In genomic region chr9:88718140-88718539, GRCm38 (mm10) we compare ENCODE assay signal across 9 mouse cellular contexts. TPM values are rescaled to one million over a fixed set of nuclear protein-coding genes. Genes with fewer than 3 reads are reported as not detected.
DNase-seq lines count a peak whose midpoint lies in the region; ATAC-seq and TF ChIP-seq lines count a peak whose summit lies in the region.
"Not testable (repeated sequence)": the region's sequence is repeated elsewhere in the genome, so short reads cannot be mapped to it uniquely, and the experiment has no call there.
"Had no signal": no experiment of that assay in that cellular context is flagged by ENCODE, and none has a peak within 500 bp of the region (broad histone marks: within the 10 kb centered on the region; RNA-seq: fewer than 3 reads in every experiment).

No protein-coding gene starts in this region.

- H3K4me1 ChIP-seq in intestine, postnatal 0 days (replicated peaks; ENCODE audit: control insufficient read depth, insufficient read depth, low read length), result not testable (repeated sequence)

- intact Hi-C loops in gastrocnemius, postnatal 14 days (cut with DNase I; ENCODE audit: low total_unique reads); left cerebral cortex, postnatal 4 days (cut with DNase I): not testable (repeated sequence)

- H3K79me2 ChIP-seq in macrophage (ENCODE audit: inconsistent target), result peaks cover 46% of the 10 kb centered on the region

- peak; percentile 48 for TF ChIP-seq CTCF in intestine, postnatal 0 days (IDR thresholded peaks at IDR 0.05; ENCODE audit: low read depth)

- H3K9me3 ChIP-seq in intestine, postnatal 0 days (ENCODE audit: control insufficient read depth), result not testable (repeated sequence)

- H3K4me3 ChIP-seq in intestine, postnatal 0 days (ENCODE audit: low read depth, low read length), result not testable (repeated sequence)
- peak overlapping the region; percentile 46; the same call in 1 of the 2 replicates for H3K4me3 ChIP-seq in macrophage (ENCODE audit: inconsistent target)

- DNase-seq in adrenal gland, adult (ENCODE audit: inconsistent age in 2 of 2, low spot score in 1 of 2), result peak; percentile 38 to 72
- DNase-seq in cerebellum, postnatal 25 days, result peak; percentile 71 to 81
- DNase-seq in gastrocnemius, postnatal 14 days, result peak; percentile 22
- DNase-seq in left cerebral cortex, postnatal 4 days, result peak; percentile 68
- DNase-seq in retina, postnatal 1 day, result peak; percentile 14

- H3K36me3 ChIP-seq in intestine, postnatal 0 days (ENCODE audit: control insufficient read depth, insufficient read depth); macrophage (ENCODE audit: inconsistent target): not testable (repeated sequence)

- H3K9ac ChIP-seq in intestine, postnatal 0 days (ENCODE audit: low read depth, low read length), result not testable (repeated sequence)

- H3K27ac ChIP-seq in intestine, postnatal 0 days (ENCODE audit: low read depth, low read length), result not testable (repeated sequence)
- H3K27ac ChIP-seq in macrophage, result peak overlapping the region; percentile 74

- not testable (repeated sequence) for H3K4me2 ChIP-seq in intestine, postnatal 0 days (replicated peaks; ENCODE audit: low read depth)

- not testable (repeated sequence) for ATAC-seq in intestine, postnatal 0 days

- not testable (repeated sequence) for H3K27me3 ChIP-seq in intestine, postnatal 0 days (replicated peaks; ENCODE audit: control insufficient read depth, insufficient read depth, low read length)

- WGBS in intestine, postnatal 0 days, result 34% methylated on average over 2 of the region's 2 CpGs
- no CpG with 5 or more reads among the region's 2 CpGs for WGBS in macrophage (ENCODE audit: missing documents)

RNA-seq across cellular contexts. Expression of gene Mthfsl, which starts 2.0 kb away (rescaled TPM):
- 10 to 100 TPM; 10.6 to 11.6 TPM for total RNA-seq in gastrocnemius, postnatal 14 days (2021)
- 51.1 and 53.3 TPM in 2 replicates for polyA plus RNA-seq in intestine, postnatal 0 days (2015; fragmentation: Nextera tagmentation; extraction: Ambion mirVana)
- 10 to 100 TPM; 30.9 to 33.3 TPM for total RNA-seq in left cerebral cortex, postnatal 4 days (2021)
- total RNA-seq in macrophage (2018; cell fraction: chromatin; rRNA removed), result 100 to 1,000 TPM; 128 to 749 (median 292) TPM
- total RNA-seq in macrophage (2018; cell fraction: cytosol; rRNA removed), result 100 to 1,000 TPM; 139 to 214 (median 164) TPM
- total RNA-seq in macrophage (2018; cell fraction: nucleus; rRNA removed), result 100 to 1,000 TPM; 122 to 689 (median 264) TPM
- polyA plus RNA-seq in macrophage (2018), result 105 to 118 TPM (median 111 TPM) in 3 replicates

RNA-seq across cellular contexts. Expression of gene Bcl2a1d, which starts 13.6 kb away (rescaled TPM):
- total RNA-seq in gastrocnemius, postnatal 14 days (2021), result not detected
- polyA plus RNA-seq in intestine, postnatal 0 days (2015; fragmentation: Nextera tagmentation; extraction: Ambion mirVana), result 1.6 and 2.4 TPM in 2 replicates
- not detected for total RNA-seq in left cerebral cortex, postnatal 4 days (2021)
- total RNA-seq in macrophage (2018; cell fraction: chromatin; rRNA removed), result 100 to 1,000 TPM in 17 of 26 experiments, 10 to 100 TPM in 6, 1 to 10 TPM in 3; 4.8 to 661 (median 144) TPM
- 100 to 1,000 TPM in 18 of 26 experiments, 10 to 100 TPM in 8; 13.6 to 635 (median 167) TPM for total RNA-seq in macrophage (2018; cell fraction: cytosol; rRNA removed)
- 100 to 1,000 TPM in 23 of 26 experiments, 10 to 100 TPM in 2, 1 to 10 TPM in 1; 8.9 to 976 (median 457) TPM for total RNA-seq in macrophage (2018; cell fraction: nucleus; rRNA removed)
- polyA plus RNA-seq in macrophage (2018), result 21.3 to 27.9 TPM (median 23.0 TPM) in 3 replicates
- total RNA-seq: gastrocnemius, postnatal 25 days had no signal
- polyA plus RNA-seq: embryonic facial prominence, embryonic 15.5 days had no signal

Comparison
In these comparisons a context has a peak if more than half of its experiments do, and no peak if none do; other contexts are left out.
1. DNase-seq: peak in every context shown above with its lines; median percentile 76 in cerebellum, postnatal 25 days; 68 in left cerebral cortex, postnatal 4 days; 55 in adrenal gland, adult; 22 in gastrocnemius, postnatal 14 days; 14 in retina, postnatal 1 day.